Mouse (Mus musculus): ENCODE data around the gene Vamp4.

Gene Vamp4

GRCm38 (mm10) chr1:162648416-162648815 is 78.1 kb downstream of the Vamp4 start:
- no peak for DNase-seq (ENCODE audit: low spot score)
